Mouse (Mus musculus) kidney, adult 2 months (tissue): ENCODE measurements around the gene Tbxa2r.

ENCODE experiments used
- CTCF ChIP-seq: fragments of 200-500 bp; conservative IDR thresholded peaks from 2 replicates; pipeline ENCODE4 v1.5.1; 2011; ENCODE audit warnings: low read depth, mild to moderate bottlenecking, control low read depth, low read length, moderate library complexity, mixed read lengths; ENCODE audit not compliant: insufficient read depth, insufficient read length
- POLR2A ChIP-seq: fragments of 200-500 bp; IDR thresholded peaks from one replicate; pipeline ENCODE4 v1.6.1; 2011; ENCODE audit warnings: low read depth, low read length, control low read depth

GRCm38 (mm10) chr10:81365672-81366476 lies 37.3 kb downstream of the Tbxa2r start, which contains the start of gene 4930404N11Rik:
- TF ChIP-seq POLR2A (no peak), CTCF (no peak)
